In the genomic region with DNA sequence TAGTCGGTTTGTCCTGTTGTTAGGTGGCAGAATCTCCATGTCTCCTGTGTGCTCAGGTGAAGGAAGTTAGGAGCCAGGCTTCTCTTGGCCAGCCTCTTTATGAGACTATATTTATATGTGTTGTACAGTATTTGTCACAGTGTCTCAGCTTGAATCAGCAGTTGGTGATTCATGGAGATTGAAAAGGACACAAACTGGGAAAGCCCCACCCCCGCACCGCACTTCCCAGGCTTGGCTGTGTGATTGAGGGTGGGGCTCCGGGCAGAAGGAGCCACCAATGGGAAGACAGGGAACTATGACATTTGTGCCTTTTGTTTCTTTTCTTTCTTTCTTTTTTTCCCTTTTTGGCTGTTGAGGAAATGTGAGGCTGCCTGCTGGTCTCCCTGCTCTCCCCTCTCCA, we compare ENCODE assay signal across 8 mouse cellular contexts. TPM values are rescaled to one million over a fixed set of nuclear protein-coding genes. Genes with fewer than 3 reads are reported as not detected.
A peak's percentile ranks its signal among the peaks of the same experiment; 100 is the strongest.
DNase-seq lines count a peak whose midpoint lies in the region; ATAC-seq and TF ChIP-seq lines count a peak whose summit lies in the region.
"Had no signal": no experiment of that assay in that cellular context is flagged by ENCODE, and none has a peak within 500 bp of the region (broad histone marks: within the 10 kb centered on the region; RNA-seq: fewer than 3 reads in every experiment).

No protein-coding gene starts in this region.

- no peaks in the 10 kb centered on the region for H3K36me3 ChIP-seq in intestine, embryonic 15.5 days
- H3K36me3 ChIP-seq in stomach, postnatal 0 days (ENCODE audit: control insufficient read depth, insufficient read depth, low read length) = no peaks in the 10 kb centered on the region
- H3K36me3 ChIP-seq: liver, embryonic 13.5 days had no signal

- DNase-seq in NIH3T3 (ENCODE audit: low read depth) = peak; percentile 68
- DNase-seq in adrenal gland, postnatal 14 days = peak; percentile 60
- DNase-seq in gastrocnemius, postnatal 25 days = peak; percentile 50
- DNase-seq in lung, postnatal 10 days = peak; percentile 64
- DNase-seq in stomach, postnatal 0 days (ENCODE audit: low spot score) = peak; percentile 80
- DNase-seq in cerebellum, adult 11-12 months = no peak
- DNase-seq: liver, embryonic 13.5 days had no signal

- no peaks in the 10 kb centered on the region for H3K9me3 ChIP-seq in intestine, embryonic 15.5 days
- no peaks in the 10 kb centered on the region for H3K9me3 ChIP-seq in stomach, postnatal 0 days (ENCODE audit: control insufficient read depth, low read length)
- H3K9me3 ChIP-seq: liver, embryonic 13.5 days had no signal

- no peak overlapping the region for H3K9ac ChIP-seq in intestine, embryonic 15.5 days
- H3K9ac ChIP-seq in stomach, postnatal 0 days (ENCODE audit: low read length) = peak overlapping the region; percentile 47; the same call in 1 of the 2 replicates
- H3K9ac ChIP-seq: liver, embryonic 13.5 days had no signal

- H3K4me2 ChIP-seq in intestine, embryonic 15.5 days (replicated peaks) = peak overlapping the region; percentile 97
- peak overlapping the region; percentile 30 for H3K4me2 ChIP-seq in stomach, postnatal 0 days (replicated peaks; ENCODE audit: low read depth)

- no peaks in the 10 kb centered on the region for H3K27me3 ChIP-seq in intestine, embryonic 15.5 days (replicated peaks)
- no peaks in the 10 kb centered on the region for H3K27me3 ChIP-seq in stomach, postnatal 0 days (ENCODE audit: control insufficient read depth, insufficient read depth, low read length)
- H3K27me3 ChIP-seq: liver, embryonic 13.5 days had no signal

- peaks cover 42% of the 10 kb centered on the region for H3K4me1 ChIP-seq in intestine, embryonic 15.5 days (replicated peaks)
- H3K4me1 ChIP-seq in stomach, postnatal 0 days (replicated peaks; ENCODE audit: control insufficient read depth, insufficient read depth) = peaks cover 10% of the 10 kb centered on the region

- H3K27ac ChIP-seq in intestine, embryonic 15.5 days = no peak overlapping the region
- peak overlapping the region; percentile 26; the same call in 1 of the 2 replicates for H3K27ac ChIP-seq in stomach, postnatal 0 days (replicated peaks)
- H3K27ac ChIP-seq: liver, embryonic 13.5 days had no signal

- ATAC-seq in intestine, embryonic 15.5 days = peak; percentile 34; the same call in 1 of the 2 replicates
- peak; percentile 82 for ATAC-seq in stomach, postnatal 0 days (ENCODE audit: low FRiP score, low TSS enrichment)

- no peak overlapping the region for H3K4me3 ChIP-seq in intestine, embryonic 15.5 days (replicated peaks)
- 0 out of 2 replicates have a peak overlapping the region, but pooled peaks have one; percentile 8 for H3K4me3 ChIP-seq in stomach, postnatal 0 days (ENCODE audit: low read depth, low read length)
- H3K4me3 ChIP-seq: liver, embryonic 13.5 days had no signal

- TF ChIP-seq EP300 in stomach, postnatal 0 days (optimal IDR thresholded peaks at IDR 0.05) = no peak

- WGBS in intestine, embryonic 15.5 days = 11% methylated on average over 4 of the region's 4 CpGs
- WGBS in stomach, postnatal 0 days = 3% methylated on average over 4 of the region's 4 CpGs

- no peak for TF ChIP-seq CTCF in stomach, postnatal 0 days (IDR thresholded peaks at IDR 0.05; ENCODE audit: low read depth)

RNA-seq across cellular contexts. Expression of a gene that starts 2.9 kb away (rescaled TPM):
- 5.1 and 6.6 TPM in 2 replicates for total RNA-seq in adrenal gland, postnatal 14 days (2021)
- total RNA-seq in gastrocnemius, postnatal 25 days (2021) = 1 to 10 TPM; 3.6 to 4.1 TPM
- 21.3 and 22.4 TPM in 2 replicates for polyA plus RNA-seq in intestine, embryonic 15.5 days (2015; fragmentation: Nextera tagmentation; extraction: Ambion mirVana)
- 12.4 and 13.6 TPM in 2 replicates for polyA plus RNA-seq in stomach, postnatal 0 days (2015; fragmentation: Nextera tagmentation; extraction: Ambion mirVana)
